Mouse (Mus musculus) liver, adult 2 months (tissue): ENCODE data around the gene Mrtfb.

Experiments
- CTCF ChIP-seq: fragments of 200-500 bp; IDR thresholded peaks from 2 replicates; pipeline ENCODE4 v1.5.1; 2011; ENCODE audit warnings: low read depth, low read length, control low read depth
- POLR2A ChIP-seq: fragments of 200-500 bp; IDR thresholded peaks from 2 replicates; pipeline ENCODE4 v1.6.1; 2011; ENCODE audit warnings: low read length, control low read depth; ENCODE audit not compliant: insufficient read depth; ENCODE audit errors: extremely low read depth

DNA sequence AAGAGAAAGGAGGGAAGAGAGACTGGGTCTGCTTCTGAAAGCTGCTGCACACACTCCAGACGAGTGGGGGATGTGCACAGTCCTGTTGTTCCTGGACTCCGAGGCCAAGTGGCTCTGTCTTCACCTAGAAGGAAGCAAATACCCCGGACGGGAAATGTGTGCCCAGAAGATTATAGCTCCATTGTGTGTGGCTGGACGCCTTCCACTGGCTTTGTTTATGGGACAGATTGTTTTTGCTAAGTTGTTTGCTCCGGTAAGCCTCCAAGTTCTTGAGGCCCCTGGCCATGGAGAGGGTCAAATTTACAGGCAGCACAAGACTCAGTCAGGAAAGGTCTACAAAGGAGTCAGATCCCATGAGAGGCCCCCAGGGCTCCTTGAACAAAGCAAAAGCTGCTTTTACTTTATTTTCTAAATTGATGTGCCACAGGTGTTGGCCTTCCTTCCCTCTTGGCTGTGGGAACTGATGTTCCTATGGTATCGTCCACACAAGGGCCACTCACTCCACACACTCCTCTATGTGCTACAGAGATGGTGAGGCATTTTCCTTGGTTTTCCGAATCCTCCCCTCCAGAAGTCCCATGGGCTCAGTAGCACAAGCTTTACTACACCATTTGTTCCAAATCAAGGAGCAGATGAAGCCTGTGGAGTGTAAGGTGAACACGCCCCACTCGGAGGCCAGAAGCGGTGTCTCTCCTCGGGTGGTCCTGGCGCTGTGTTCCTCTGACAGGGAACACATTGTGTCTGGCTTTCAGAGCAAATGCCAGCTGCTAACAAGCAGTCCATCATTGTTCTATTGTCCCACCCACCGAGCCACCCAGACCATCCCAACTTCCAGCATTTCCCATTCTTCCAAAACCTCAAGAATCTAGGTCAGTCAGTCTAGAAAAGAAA, 23.1 kb upstream of the Mrtfb start:
- TF ChIP-seq POLR2A (no peak), CTCF (no peak)
